Mouse (Mus musculus): ENCODE results near the gene Mindy4. TPM values are rescaled to one million over a fixed set of nuclear protein-coding genes. Genes with fewer than 3 reads are reported as not detected.

The Mindy4 gene
- polyA plus RNA-seq, 1 experiment from 2014 or later, result 13.9 TPM

DNA sequence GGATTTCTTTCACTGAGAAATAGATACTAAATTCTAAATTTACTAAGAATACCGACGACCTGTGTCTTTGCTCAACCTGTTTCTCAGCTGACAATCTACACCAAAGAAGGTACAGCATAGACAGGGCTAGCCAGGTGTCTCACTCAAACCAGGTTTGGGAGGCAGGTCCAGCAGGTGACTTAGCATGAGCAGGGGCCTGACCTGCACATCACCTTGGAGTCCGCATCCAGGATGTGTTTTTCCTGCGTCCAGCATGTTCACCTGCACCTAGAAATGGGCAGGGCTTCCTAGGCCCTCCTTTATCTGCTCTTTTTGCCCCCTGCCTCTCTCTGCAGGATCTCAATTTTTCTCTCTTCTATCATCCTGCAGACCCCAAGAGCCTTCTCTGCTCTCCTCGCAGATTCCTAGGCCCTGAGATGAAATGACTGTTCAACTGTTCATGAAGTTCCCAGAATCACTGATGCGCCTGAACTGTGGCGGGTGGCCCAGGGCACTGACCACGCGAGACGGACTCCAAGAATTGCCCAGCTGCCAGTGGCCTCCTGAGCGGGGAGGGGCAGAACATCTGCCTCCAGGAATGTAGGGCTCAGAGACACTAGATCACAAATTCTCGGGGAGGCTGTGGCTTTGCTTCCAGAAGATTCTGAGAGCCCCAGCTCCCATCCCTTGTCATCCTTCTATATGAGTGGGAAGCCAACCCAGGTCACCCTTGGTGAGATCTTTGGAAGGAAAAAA is 150.7 kb downstream of the Mindy4 start:
- Histone ChIP-seq H3K4me1 (peaks cover 5% of the 10 kb centered on the region; the same call in 1 of the 2 replicates), H3K27me3 (no peaks in the 10 kb centered on the region), H3K4me2 (replicated peaks) (no peak overlapping the region), H3K27ac (no peak overlapping the region), H3K9me3 (replicated peaks) (0 out of 2 replicates have a peak, but pooled peaks cover 9% of the 10 kb centered on the region), H3K9ac (no peak overlapping the region), H3K4me3 (no peak overlapping the region), H3K36me3 (no peaks in the 10 kb centered on the region)
- ATAC-seq (ENCODE audit: low FRiP score), result no peak
- 80% methylated on average over 12 of the region's 12 CpGs for WGBS

DNA sequence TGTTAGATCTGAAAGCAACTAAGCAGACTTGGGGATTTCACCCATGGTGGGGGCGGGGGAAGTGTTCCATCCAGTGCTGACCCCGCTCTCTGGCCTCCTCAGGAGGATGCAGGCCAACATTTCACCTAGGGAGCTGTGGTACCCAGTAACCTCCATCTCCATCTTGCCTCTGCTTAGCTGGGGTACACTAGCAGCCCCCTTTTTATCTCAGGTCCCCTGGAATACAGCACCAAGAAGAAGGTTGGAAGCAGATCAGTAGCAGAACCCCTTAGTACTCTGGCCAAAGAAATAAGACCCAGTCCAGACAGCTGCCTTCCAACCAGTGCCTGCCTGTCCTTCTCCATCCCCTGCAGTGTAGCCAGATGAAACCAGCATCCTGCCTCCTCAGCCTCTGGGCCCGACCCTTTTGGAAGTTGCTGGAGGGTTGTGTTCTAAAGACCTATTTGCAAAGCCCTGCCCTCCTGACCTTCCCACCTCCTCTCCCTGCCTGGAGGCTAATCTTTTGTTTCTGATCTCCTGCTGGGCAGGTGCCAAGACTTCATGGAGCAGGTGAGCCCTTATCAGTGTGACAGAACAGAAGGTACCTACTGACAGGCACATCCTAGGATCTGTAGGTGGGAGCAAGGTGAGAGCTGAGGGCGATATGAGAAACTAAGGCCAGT is 151.4 kb downstream of the Mindy4 start:
- Histone ChIP-seq H3K4me3 (no peak overlapping the region), H3K27me3 (no peaks in the 10 kb centered on the region), H3K4me1 (peaks cover 5% of the 10 kb centered on the region; the same call in 1 of the 2 replicates), H3K4me2 (replicated peaks) (no peak overlapping the region), H3K36me3 (no peaks in the 10 kb centered on the region), H3K9me3 (replicated peaks) (0 out of 2 replicates have a peak, but pooled peaks cover 6% of the 10 kb centered on the region), H3K9ac (no peak overlapping the region; the same call in 1 of the 2 replicates), H3K27ac (no peak overlapping the region)
- no peak for ATAC-seq (ENCODE audit: low FRiP score)
- 74% methylated on average over 4 of the region's 4 CpGs for WGBS

DNA sequence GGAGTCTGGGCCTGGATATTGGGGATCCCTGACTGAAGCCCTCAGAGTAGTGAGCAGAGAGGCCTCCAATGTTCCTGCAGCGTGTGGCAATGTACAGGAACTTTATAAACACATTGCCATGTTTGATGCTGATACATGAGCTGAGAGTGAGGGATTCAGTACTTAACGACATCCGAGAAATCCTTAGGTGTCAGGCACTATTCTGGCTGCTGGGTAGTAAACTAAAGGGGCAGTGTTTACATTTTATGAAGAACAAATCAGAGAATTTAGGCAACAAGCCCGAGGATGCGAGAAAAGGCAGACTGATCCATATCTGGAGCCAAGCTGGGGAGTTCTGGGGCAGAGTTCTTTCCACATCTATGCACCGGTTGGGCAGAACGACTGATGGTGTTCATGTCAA is 152.4 kb downstream of the Mindy4 start:
- Histone ChIP-seq H3K9me3 (replicated peaks) (no peaks in the 10 kb centered on the region), H3K27ac (no peak overlapping the region), H3K27me3 (no peaks in the 10 kb centered on the region), H3K4me1 (peaks cover 5% of the 10 kb centered on the region; the same call in 1 of the 2 replicates), H3K9ac (no peak overlapping the region), H3K4me2 (replicated peaks) (no peak overlapping the region), H3K36me3 (no peaks in the 10 kb centered on the region), H3K4me3 (no peak overlapping the region)
- ATAC-seq (ENCODE audit: low FRiP score), result no peak
- WGBS, result 85% methylated on average over 7 of the region's 7 CpGs

DNA sequence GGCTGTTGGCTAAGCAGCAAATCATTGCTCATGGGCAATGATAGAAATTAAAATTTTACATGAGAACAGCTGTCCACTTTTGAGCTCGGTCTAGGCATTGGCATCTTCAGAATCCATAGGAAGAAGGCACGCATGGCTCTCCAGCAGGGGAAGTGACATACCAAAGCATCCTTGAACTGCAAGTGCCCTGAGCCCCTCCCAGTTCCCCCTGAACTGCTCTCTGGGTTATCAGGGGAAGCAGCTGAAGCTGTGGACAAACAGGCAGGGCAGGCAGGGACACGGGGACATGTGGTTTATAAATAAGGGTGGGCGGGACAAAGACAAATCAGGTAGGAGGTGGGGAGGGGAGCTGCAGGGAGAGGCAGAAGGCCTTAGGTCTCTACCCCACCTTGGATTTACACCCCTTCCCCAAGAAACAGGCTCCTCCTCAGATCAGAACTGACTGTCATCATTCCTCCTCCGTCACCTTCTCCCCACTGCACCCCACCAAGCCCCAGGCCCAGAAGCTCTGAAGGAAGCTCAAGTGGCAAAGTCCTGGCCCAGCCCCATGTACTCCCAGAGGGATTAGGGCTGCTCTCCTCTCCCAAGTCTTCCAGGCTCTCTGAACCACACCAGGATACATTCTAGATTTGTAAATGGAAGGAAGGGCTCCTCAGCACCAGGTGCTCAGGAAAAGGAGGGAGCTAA is 153.0 kb downstream of the Mindy4 start:
- Histone ChIP-seq H3K4me1 (peaks cover 5% of the 10 kb centered on the region; the same call in 1 of the 2 replicates), H3K27ac (no peak overlapping the region), H3K9ac (no peak overlapping the region), H3K4me3 (no peak overlapping the region), H3K9me3 (replicated peaks) (no peaks in the 10 kb centered on the region), H3K4me2 (replicated peaks) (no peak overlapping the region), H3K27me3 (no peaks in the 10 kb centered on the region), H3K36me3 (no peaks in the 10 kb centered on the region)
- 64% methylated on average over 5 of the region's 5 CpGs for WGBS
- ATAC-seq (ENCODE audit: low FRiP score), result no peak

DNA sequence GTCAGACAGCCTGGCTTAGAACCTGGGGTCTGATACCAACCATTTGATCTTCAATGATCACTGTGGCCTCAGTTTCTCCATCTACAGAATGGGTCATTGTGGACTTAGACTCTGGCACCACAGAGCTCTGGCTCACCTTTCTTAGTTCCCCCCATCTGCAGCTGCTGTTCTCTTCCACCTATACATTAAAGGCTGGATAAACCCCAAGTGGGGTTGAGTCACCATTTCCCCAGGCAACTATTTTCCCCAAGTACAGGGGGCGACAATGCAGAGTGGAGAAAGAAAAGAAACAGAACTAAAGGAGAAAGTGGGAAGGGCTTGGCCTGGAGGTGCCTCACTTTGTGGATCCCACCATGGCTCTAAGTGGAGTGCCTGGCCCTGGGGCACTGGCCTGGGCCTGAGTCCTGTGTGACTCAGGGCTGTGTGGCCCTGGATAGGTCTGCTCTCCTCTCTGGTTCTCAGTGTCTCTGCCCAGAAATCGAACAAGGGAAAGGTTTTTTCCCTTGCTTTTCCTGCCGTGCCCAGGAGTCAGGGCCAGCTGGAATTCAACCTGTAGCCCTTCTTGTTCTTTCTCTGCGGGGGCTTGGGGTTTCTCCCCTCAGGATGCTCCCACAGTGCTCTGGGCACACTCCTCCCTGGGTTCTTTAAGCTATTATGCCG is 153.9 kb downstream of the Mindy4 start:
- no peak overlapping the region for H3K27ac ChIP-seq
- ATAC-seq (ENCODE audit: low FRiP score), result 0 out of 2 replicates have a peak, but pooled peaks have one; percentile 33
- H3K4me2 ChIP-seq (replicated peaks), result no peak overlapping the region
- 66% methylated on average over 5 of the region's 5 CpGs for WGBS
- H3K9ac ChIP-seq, result no peak overlapping the region
- H3K4me1 ChIP-seq, result peaks cover 5% of the 10 kb centered on the region; the same call in 1 of the 2 replicates
- no peaks in the 10 kb centered on the region for H3K27me3 ChIP-seq
- H3K9me3 ChIP-seq (replicated peaks), result no peaks in the 10 kb centered on the region
- H3K36me3 ChIP-seq, result no peaks in the 10 kb centered on the region
- no peak overlapping the region for H3K4me3 ChIP-seq

DNA sequence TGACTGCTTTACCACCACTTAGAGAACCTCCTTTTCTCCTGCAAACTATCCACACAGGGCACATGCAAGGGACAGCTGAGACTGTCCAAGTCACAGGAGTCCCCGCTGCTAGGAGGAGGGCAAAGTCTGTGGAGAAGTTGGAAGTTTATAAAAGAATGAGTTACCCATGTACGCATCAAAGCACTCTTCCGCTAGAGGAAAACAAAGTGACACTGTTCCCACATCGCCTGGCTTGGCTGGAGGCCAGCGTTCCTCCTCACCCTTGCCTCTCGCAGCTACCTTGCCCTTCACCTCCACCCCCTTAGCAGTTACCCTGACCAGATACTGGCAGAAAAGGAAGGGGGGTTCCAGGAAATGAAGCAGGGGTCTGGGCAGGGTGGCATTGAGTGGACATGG is 154.5 kb downstream of the Mindy4 start:
- H3K9me3 ChIP-seq (replicated peaks), result no peaks in the 10 kb centered on the region
- H3K36me3 ChIP-seq, result no peaks in the 10 kb centered on the region
- WGBS, result 53% methylated on average over 6 of the region's 6 CpGs
- no peaks in the 10 kb centered on the region for H3K27me3 ChIP-seq
- H3K9ac ChIP-seq, result no peak overlapping the region
- no peak overlapping the region for H3K4me2 ChIP-seq (replicated peaks)
- H3K27ac ChIP-seq, result no peak overlapping the region
- ATAC-seq (ENCODE audit: low FRiP score), result no peak
- H3K4me1 ChIP-seq, result peaks cover 5% of the 10 kb centered on the region; the same call in 1 of the 2 replicates
- no peak overlapping the region for H3K4me3 ChIP-seq

DNA sequence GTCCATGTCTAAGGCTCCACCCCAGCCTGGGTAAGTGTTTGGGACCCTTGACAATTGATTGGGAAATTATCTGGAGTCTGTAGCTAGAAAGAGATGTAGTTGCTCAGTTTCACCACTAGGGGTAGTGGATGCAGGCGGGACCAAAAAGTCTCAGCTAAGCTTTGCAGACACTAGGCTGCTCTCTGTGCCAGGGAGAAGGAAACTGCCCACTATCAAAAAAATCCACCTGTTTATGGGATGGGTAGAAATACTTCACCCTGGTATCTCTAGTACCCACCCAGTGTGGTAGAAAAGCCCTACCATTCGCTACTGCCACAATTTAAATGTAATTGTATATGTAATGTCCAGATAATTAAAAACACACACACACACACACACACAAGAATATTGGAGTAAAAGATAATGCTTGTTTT is 155.6 kb downstream of the Mindy4 start:
- H3K27me3 ChIP-seq, result no peaks in the 10 kb centered on the region
- peaks cover 5% of the 10 kb centered on the region; the same call in 1 of the 2 replicates for H3K4me1 ChIP-seq
- H3K36me3 ChIP-seq, result no peaks in the 10 kb centered on the region
- 23% methylated on average over 2 of the region's 2 CpGs for WGBS
- H3K27ac ChIP-seq, result no peak overlapping the region
- H3K9ac ChIP-seq, result no peak overlapping the region
- H3K9me3 ChIP-seq (replicated peaks), result no peaks in the 10 kb centered on the region
- H3K4me2 ChIP-seq (replicated peaks), result no peak overlapping the region
- no peak overlapping the region for H3K4me3 ChIP-seq
- ATAC-seq (ENCODE audit: low FRiP score), result no peak

DNA sequence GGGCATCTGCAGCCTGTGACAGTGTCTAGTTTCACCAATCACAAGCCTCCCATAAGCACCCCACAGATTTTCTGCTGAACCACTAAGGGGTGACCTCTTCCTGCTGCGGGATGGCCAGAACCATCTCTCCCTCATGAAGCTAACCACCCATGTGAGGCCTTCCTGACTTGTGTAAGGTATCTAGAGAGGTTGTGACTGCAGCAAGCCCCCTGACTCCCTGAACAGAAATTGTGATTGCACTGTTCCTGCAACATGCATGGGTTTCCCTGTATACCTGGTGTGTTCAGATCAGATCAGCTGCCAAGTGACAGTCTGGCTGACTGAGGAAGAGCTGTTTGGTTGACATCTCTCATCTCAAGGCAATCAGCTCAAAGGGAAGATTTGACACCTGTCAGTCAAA is 159.5 kb downstream of the Mindy4 start:
- H3K4me3 ChIP-seq, result no peak overlapping the region
- ATAC-seq (ENCODE audit: low FRiP score), result no peak
- peaks cover 1% of the 10 kb centered on the region; the same call in 1 of the 2 replicates for H3K4me1 ChIP-seq
- no peaks in the 10 kb centered on the region for H3K9me3 ChIP-seq (replicated peaks)
- no peak overlapping the region for H3K4me2 ChIP-seq (replicated peaks)
- no peaks in the 10 kb centered on the region for H3K36me3 ChIP-seq
- H3K27ac ChIP-seq, result no peak overlapping the region
- no peak overlapping the region for H3K9ac ChIP-seq
- 91% methylated on average over 1 of the region's 1 CpGs for WGBS
- H3K27me3 ChIP-seq, result no peaks in the 10 kb centered on the region

DNA sequence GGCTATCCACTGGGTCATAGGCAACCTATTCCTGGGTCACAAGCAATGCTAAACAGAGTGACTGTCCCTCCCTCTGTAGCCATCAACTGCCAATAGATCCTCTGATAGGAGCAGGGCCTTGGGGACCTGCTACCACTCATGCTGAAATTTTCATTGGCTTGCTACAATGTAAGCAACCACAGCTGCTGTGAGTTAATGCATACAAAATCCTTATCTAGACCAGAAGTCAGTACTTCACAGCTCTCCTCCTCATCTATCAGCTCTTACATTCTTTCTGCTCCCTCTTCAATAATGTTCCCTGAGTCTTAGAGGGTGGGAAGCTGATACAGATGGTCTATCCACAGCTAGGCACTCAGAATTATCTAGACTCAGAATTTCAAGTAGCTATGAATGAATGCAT is 163.9 kb downstream of the Mindy4 start:
- no peaks in the 10 kb centered on the region for H3K36me3 ChIP-seq
- ATAC-seq (ENCODE audit: low FRiP score), result no peak

More for the DNA sequence above, 163.9 kb downstream of the Mindy4 start:
- Histone ChIP-seq H3K4me2 (replicated peaks) (no peak overlapping the region), H3K4me1 (no peaks in the 10 kb centered on the region), H3K27ac (no peak overlapping the region), H3K4me3 (no peak overlapping the region), H3K9me3 (replicated peaks) (no peaks in the 10 kb centered on the region), H3K9ac (no peak overlapping the region), H3K27me3 (no peaks in the 10 kb centered on the region)

Small RNA genes within 50 kb of the gene (microRNA-seq; reads per million reads assigned to microRNA genes)
- gene Gm25458, result not detected

Other genes with a start within 250 kb of the Mindy4 start
- gene Nod1, start 230.8 kb upstream of the Mindy4 start, polyA plus RNA-seq (2016; fragmentation: Nextera tagmentation; extraction: Ambion mirVana), result 4.8 and 5.1 TPM in 2 replicates
- gene Ggct, start 210.4 kb upstream of the Mindy4 start, polyA plus RNA-seq (2016; fragmentation: Nextera tagmentation; extraction: Ambion mirVana), result 12.2 and 17.9 TPM in 2 replicates
- gene Gars, start 165.4 kb upstream of the Mindy4 start, polyA plus RNA-seq (2016; fragmentation: Nextera tagmentation; extraction: Ambion mirVana), result 188 and 189 TPM in 2 replicates
- 0.40 and 0.50 TPM in 2 replicates for gene Crhr2, start 70.4 kb upstream of the Mindy4 start, polyA plus RNA-seq (2016; fragmentation: Nextera tagmentation; extraction: Ambion mirVana)
- gene Inmt, start 28.3 kb upstream of the Mindy4 start, polyA plus RNA-seq (2016; fragmentation: Nextera tagmentation; extraction: Ambion mirVana), result 0.29 TPM in 1 of 2 replicates, not detected in the other
- 11.9 and 12.7 TPM in 2 replicates for gene Aqp1, start 133.0 kb downstream of the Mindy4 start, polyA plus RNA-seq (2016; fragmentation: Nextera tagmentation; extraction: Ambion mirVana)
- not detected in 2 replicates for gene Ghrhr, start 172.9 kb downstream of the Mindy4 start, polyA plus RNA-seq (2016; fragmentation: Nextera tagmentation; extraction: Ambion mirVana)
- 36.6 and 44.5 TPM in 2 replicates for gene Adcyap1r1, start 248.6 kb downstream of the Mindy4 start, polyA plus RNA-seq (2016; fragmentation: Nextera tagmentation; extraction: Ambion mirVana)

Data from hindbrain, embryonic 12.5 days (tissue).